Mouse (Mus musculus) embryo, embryonic 10 days (tissue): Measurements from ENCODE around the gene Bend3.
"Not testable (repeated sequence)": the region's sequence is repeated elsewhere in the genome, so short reads cannot be mapped to it uniquely, and the experiment has no call there.

Experiments used
- DNase-seq: peaks from one replicate; pipeline ENCODE4 v3.0.0-alpha.2; 2015; ENCODE audit warnings: low spot score

Bend3 gene

DNA sequence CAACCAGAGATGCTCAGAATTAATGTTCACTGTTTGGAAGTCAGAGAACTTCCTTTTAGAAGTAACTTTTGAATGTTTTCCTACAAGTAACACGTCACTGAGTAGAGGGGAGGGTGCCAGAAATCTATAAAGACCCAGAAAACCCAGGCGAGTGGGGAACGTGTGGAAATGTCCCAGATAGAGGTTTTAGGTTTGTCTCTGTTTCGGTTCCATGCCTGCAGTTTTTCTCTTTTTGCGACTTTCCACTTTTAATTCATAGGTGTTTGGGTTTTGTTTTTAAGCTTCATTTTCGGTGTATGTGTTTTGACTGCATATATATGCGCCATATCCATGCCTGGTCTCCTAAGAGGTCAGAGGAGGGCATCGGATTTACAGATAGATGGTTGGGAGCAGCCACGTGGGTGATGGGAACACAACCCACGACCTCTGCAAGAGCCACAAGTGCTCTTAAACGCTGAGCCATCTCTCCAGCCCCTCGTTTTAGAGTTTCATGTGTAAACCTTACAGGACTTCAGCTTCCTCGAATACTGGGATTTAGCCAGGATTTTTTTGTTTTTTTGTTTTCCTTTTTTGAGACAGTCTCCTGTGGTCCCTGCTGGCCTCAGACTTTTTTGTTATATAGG lies 1.7 kb downstream of the Bend3 start:
- peak; percentile 41 for DNase-seq

DNA sequence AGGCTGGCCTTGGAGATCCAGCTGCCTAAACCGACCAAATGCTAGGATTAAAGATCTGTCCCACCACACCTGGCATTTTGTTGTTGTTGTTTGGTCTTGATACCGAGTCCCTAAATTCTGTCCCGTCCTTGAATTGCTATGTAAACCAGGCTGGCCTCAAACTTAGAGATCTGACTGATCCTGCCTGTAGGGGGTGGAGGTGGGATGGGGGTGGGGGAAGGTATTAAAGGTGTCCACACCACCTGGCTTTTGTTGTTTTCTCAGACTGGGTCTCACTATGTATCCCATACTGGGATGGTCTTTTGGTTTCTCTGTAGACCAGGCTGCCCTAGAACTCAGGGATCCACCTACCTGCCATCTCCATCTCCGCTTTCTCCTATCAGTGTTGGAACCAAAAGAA lies 2.5 kb downstream of the Bend3 start:
- DNase-seq = no peak

DNA sequence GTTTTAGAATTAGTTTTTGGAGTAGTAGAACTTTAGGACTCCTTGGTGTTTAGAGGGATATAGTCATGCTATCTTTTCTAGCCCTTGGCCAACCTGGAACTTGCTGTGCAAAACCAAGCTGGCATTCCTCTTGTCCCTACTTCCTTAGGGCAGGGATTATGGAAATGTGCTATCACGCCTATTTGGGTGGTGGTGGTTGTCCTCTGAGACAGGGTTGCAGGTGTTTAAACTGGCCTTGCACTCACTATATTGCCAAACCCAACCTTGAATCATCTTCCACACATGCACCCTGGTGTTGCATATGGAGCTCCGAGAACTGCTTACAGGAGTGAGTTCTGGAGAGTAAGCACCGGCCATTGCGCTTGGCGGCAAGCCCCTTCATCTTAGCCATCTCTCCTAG lies 3.4 kb downstream of the Bend3 start:
- no peak for DNase-seq

DNA sequence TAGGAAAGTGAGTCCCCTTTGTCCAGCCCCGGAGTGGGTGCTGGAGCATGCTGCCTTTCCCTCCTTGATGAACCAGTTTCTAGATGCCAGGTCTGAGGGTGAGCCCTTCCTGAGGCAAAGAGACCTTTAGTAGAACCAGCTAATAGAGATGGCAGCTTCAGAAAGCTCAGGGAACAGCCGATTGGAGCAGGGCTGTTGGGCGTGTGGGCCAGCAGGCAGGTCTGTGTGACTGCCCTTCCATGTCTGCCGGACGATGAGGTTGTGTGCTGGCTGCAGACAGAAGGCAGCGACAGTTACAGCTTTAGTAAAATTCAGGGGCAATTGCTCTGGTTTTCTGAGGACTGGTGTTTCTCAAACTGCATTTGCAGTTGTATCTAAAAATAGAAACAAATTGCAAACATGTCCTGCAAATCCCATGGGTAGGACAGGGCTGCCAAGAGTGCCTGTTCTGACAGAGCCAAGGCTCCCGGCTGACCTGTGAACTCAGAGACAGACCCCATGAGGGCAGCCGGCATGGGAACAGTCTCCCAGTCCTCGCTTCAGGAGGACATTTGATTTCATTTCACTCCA lies 4.9 kb downstream of the Bend3 start:
- peak; percentile 43 for DNase-seq

DNA sequence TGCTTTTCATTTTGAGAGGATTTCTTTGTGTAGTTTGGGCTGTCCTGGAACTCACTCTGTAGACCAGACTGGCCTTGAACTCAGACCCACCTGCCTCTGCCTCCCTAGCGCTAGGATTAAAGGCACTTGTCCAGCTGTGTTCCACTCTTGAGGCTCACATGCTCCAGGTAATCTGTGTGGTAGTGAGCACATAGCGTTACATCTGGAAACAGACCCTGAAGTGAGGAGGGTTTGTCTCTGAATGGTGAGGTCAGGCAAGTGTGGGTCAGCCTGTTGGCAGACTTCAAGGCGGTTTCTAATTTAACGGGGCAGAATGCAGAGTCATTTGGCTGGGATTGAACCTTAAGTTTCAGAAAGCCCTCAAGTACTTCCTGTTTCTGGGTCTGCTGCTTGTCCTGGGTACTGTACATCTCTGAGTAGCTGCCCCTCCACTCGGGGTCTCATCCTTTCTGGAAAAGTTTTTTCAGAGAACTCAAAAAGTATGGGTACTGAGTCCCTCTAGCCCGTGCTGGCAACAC lies 7.2 kb downstream of the Bend3 start:
- no peak for DNase-seq

DNA sequence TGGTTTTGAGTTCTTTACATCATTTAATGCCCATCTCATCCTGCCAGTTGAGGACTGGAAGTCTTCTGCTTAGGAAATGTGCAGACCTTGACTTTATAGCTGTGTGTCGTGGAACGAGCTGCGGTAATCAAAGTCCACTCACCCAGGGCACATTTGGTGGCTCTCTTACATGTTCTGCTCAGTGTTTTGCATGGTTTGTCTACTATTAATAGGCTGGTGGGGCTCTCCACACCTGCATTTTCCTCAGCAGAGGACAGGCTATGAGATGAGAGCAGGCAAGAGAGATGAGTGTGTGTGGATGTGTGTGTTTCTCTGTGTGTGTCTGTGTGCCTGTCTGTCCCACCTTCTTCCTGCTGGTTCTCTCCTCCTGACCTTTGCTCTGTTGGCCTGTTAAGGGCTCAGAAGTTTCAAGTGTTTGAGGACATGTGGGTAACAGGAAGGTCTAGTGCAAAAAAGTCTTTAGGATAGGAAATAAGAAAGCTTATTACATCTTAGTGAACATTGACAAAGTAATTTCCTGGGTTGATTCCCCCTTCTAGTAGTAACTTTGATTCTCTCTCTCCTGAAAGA lies 8.9 kb downstream of the Bend3 start:
- DNase-seq = no peak

DNA sequence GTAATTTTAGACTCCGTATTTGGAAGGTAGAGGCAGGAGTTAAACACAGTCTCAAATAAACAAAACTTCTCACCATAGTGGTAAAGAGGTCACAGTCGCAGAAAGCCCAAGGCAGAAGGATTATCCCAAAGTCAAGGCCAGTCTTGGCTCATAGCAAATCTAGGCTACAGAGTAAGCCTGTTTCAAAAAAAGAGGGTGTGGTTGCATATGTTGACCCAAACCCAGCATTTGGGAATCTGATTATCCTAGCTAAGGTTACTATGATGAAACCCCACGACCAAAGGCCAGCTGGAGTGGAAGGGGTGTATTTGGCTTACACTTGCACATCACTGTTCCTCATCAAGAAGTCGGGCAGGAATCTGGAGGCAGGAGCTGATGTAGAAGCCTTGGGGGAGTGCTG lies 9.6 kb downstream of the Bend3 start:
- DNase-seq = no peak

DNA sequence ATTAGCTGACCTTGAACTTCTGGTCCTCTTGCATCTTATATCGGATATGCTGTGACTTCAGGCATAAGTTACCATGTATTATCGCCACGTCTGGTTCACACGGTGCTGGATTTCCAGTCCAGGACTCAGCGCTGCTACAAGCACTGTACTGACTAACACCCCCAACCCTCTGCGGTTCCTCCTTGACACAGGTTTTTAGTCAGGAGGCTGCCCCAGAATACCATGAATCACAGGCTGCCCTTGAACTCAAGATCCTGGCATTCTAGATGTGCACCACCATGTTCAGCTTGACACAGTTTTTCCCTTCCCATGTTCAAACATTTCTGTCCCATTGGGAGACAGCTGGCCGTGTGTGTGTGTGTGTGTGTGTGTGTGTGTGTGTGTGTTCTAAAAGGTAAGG lies 10.5 kb downstream of the Bend3 start:
- no peak for DNase-seq

DNA sequence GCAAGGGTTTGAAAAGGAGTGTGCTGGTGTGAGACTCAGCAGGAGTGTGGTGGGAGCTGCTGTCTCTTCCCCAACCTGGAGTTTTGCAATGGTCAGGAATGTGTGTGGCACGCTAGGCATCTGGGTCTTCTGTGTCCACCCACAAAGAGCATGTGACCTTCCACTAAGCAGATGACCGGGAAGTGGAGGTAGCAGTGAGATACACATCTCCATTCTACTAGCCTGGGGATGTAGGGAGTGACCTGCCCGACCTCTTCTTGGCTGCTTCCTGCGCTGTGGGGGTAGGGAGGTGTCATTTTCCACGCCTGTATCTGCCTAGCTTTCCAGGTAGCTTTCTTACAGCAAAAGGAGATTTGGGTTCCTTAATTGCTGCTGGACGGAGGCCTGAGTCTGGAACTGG lies 10.9 kb downstream of the Bend3 start:
- peak; percentile 56 for DNase-seq

DNA sequence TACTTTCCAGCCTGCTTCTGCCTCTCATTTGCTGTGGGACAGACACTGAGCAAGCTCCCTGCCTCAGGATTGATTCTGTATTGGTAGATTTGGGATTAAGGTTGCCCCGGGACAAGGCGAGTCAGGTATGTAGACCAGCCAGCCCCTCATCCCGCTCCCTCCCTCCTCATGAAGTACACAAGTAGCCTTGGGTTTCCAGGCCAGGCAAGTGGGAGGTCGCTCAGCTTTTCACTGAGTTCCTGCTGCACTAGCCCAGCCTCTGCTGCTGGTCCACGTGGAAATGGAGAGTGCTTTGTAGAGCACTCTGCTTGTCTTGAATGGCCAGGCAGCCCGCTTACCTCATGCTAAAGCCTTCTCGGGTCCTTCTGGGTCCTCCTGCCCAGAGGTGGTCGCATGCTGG lies 11.4 kb downstream of the Bend3 start:
- DNase-seq = no peak

DNA sequence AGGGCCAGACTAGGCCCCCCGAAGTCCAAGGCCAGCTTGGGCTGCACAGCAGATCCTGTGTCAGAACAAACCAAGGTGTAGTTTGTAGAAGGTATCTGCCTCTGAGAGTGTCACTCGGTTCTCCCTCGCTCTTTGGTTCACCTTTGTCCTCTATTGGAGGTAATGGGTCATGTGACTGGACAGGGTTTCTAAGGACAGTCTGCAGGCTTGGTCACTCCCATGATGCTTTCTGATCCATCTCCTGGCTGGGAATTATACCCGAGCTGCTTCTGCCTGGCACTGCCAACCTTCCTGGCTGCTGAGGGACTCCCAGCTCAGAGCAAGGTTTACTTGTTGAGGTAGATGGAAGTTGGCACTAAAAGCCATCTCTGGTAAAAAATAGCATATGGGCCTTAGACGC lies 12.2 kb downstream of the Bend3 start:
- DNase-seq = no peak

DNA sequence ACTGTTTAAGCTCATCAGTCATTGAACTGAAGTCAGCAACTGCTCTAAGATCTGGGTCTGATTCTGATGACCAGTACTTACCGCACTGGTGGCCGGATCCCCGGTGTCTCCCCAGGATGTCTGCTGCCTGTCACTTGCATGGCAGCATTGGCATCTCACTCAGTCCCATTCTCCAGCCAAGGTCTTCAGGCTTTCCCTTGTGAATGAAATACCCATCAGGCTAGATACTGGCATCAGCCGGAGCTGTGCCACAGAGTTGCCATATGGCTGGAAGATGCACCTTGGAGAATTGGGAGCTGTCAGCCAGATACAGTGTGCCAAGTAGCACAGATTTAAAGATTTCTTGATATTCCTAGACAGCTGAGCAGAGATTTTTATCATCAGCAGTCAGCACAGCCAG lies 24.0 kb downstream of the Bend3 start:
- DNase-seq = no peak

DNA sequence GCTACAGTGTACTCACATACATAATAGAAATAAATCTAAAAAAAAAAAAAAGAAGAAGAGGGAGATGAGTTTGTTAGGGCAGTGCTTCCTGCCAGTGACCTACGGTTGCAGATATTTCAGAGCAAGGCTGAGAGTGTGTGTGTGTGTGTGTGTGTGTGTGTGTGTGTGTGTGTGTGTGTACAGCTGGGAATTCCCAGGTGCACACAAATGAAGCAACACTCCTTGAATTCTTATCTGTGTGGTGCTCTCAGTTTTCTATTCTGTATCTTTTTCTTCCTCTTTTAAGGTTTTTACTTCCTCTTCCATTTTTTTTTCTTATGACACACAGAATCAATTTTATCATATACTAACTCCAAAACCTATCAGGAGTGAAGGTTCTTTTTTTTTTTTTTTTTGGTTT lies 25.7 kb downstream of the Bend3 start:
- DNase-seq = no peak

DNA sequence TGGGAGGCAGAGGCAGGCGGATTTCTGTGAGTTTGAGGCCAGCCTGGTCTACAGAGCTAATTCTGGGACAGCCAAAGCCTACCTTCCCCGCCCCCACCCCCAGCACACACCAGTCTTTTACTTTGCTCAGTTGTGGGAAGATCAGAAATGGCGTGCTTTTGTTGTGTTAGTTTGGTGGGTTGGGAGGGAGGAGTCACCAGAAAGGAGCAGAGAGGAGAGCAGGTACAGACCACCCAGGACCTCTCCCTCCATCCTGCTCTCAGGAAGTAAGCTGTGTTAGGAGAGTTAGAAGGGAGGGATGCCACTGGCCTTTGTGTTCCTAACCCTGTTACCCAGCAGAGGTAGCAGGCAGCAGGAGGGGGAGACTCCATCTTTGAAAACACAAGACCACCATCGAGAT lies 28.4 kb downstream of the Bend3 start:
- no peak for DNase-seq

DNA sequence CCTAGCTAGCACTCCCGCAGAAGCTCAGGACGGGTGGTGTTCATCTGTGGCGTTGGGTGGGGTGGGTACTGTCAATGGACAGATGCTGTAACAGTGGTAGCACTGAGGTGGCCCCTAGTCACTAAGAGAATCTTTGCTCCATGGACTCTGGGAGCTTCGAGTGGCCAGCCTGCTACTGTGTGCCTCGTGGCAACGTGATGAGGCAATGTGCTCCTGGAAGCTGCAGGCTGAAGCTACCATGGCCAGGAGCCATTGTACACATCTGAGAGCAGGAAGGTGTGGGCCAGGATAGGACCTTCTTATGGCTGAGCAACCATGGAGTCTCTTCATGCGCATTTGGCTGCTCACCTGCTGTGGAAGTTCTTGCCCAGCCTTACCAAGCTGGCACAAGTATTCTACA lies 30.6 kb downstream of the Bend3 start:
- no peak for DNase-seq

DNA sequence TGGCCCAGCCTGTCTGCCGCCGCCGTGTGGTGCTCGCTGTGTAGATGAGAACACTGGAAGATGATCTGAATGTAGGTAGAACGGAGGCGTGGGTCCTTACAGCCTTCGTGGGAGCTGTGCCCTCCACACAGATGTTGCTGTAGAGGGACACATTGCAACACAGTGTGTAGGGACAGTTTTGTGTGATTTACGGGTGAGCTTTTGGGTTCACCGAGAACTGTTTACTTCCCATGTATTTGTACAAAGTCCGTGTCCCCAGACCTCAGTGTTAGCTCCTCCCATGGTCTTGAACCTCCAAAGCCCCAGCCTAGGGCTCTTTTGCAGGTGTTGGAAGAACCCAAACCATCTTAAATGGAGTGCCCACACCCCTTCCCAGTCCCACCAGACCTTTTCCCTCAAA lies 34.3 kb downstream of the Bend3 start:
- no peak for DNase-seq

DNA sequence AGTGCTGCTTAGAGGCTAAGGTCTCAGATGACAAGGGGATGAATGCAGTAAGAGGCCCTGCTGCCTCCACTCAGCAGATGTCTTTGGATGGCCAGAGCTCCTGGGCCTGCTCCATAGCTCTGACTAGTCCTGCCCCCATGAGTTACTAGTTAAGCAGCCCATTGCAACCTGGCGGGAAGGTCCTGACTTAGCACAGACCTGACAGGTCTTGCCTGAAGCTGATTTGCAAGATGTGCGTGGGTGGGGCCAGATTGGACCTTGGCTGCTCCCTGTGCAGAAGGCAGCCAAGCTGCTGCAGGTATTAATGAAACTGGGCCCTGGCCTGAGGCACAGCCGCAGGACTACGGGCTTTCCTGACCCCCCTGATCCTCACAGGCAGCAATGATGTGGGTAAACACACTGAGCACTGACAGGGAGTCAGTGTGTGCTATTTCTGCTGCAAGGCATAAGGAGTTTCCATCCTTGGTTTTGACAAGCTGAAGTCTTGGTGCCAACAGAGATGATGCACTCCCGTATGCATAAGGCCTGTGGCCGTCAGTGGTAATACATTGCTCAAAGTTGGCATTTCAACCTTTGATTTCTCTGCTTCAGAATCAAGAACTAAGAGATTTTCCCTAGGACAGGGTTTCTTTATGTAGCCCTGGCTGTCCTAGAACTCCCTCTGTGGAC lies 38.5 kb downstream of the Bend3 start:
- no peak for DNase-seq

DNA sequence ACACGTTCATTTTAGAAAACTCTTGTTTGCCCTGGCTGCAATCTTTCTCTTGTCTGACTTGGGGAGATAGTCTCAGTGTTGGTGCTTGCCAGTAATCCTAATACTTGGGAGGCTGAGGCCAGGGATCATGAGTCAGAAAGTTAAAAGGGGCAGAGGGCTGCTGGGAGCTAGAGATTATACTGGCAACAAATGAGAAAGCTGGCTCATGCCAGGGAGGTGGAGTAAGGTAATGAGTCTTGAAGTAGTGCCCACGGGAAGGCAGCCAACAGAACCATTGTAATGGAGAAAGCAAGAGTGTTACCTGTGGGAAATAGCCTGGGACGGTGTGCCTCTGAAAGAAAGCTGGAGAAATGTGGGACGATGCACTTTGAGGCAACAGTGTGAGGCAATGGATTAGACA lies 39.2 kb downstream of the Bend3 start:
- no peak for DNase-seq

DNA sequence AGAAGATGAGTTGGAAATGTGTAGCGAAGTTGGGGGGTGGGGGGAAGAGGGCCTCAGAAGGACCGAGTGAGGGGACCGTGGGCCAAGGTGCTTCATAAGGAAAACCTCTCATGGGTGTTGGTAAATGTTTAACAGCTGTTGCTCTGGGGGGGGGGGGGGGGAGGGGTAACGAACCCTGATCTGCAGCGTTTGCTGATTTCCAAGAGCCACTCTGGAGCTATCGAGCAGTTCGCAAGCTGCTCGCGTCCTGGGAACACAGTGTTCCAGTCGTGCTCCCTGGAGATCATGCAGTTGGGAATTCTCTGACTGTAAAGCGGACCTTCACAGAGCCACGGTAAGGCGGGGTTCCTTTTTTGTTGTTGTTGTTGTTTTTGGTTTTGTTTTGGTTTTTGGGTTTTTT lies 39.7 kb downstream of the Bend3 start:
- DNase-seq = no peak

DNA sequence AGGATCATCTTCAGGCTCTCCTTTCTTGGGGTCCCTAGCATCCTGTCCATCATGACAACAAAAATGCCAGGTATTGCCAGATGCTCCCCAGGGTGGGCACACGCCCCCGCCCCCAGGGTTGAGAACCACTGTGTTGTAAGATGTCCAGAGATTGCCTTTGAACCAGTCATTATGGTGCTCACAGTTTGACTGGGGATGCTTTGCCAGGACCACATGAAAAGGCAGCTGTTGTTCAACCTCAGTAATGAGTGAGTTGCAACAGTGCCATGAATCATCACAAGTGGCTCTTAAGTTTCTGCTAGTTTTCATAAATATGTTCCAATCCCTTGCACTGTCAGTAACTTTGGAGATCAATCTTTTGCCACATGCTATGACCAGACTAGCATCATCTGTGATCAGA lies 41.3 kb downstream of the Bend3 start:
- DNase-seq = no peak

DNA sequence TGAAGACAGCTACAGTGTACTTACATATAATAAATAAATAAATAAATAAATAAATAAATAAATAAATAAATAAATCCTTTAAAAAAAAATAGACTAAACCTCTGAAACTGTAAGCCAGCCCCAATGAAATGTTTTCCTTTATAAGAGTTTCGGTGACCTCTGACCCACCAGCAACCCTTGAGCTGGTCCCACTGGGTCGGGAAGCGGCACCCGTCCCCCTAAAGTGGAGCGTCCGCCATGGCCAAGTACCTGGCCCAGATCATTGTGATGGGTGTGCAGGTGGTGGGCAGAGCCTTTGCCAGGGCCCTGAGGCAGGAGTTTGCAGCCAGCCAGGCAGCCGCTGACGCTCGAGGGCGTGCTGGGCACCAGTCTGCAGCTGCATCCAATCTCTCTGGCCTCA lies 45.3 kb downstream of the Bend3 start, which contains the start of gene Gm9803:
TSS of gene Gm9803 (plus strand) at position 154 of the 400 bp plus-strand sequence.
- DNase-seq = not testable (repeated sequence)

DNA sequence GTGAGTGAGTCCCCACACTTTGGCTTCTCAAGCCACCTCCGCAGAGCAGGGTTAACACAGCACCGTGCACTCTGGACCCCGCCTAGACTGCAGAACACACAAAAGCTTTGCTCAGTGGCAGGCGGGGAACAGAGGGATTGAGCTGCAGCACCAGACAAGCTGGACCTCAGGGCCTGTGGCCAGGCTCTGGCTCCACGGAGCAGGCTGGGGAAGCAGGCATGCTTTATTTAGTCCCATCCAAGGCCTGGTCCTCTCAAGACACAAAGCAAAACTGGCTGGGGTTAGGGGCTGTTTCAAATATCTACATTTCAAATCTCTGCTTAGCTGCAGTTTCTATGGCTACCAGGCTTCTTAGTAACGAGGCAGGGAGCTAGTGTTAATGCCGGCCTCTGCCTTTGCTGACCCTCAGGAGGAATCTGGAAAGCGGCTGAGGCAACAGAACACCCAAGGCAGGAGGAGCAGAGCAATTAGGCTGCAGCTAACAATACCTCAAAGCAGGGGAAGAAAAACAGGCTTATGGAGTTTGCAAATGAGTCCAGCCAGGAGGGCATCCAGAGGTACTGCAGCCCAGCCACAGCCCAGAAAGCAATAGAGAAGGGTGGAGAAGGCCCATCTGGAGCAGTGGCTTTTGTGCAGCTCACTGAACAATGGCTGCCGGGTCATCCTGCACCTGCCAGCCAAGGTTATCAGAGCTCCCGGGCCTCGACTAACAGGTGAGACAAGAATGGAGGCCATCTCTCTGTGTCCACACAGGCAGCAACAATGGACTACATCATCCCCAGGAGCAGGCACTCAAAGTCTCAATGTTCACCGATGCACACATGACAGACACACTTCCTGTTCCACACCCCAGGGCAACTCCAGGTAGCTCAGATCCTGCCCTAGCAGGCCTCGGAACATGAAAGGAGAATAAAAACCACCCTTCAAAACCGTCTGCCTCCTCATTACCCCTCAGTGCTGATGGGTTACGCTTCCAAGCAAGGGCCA lies 48.9 kb downstream of the Bend3 start:
- peak; percentile 41 for DNase-seq
